Mouse (Mus musculus) bone marrow macrophage, adult 2 months (primary cell): Measurements from ENCODE around the gene Catsper4.

Experiments
- CTCF ChIP-seq: IDR thresholded peaks from 2 replicates; pipeline ENCODE4 v1.5.1; 2012; ENCODE audit warnings: low read depth, mild to moderate bottlenecking, low read length, moderate library complexity
- POLR2A ChIP-seq: IDR thresholded peaks from 2 replicates; pipeline ENCODE4 v1.6.1; 2012; ENCODE audit warnings: mild to moderate bottlenecking, low read depth, low read length, borderline replicate concordance

GRCm38 (mm10) chr4:134246719-134247258 lies 19.6 kb upstream of the Catsper4 start, which contains the start of gene Gm30191:
- TF ChIP-seq POLR2A: no peak
- no peak for TF ChIP-seq CTCF
